Mouse (Mus musculus) kidney, adult 2 months (tissue): Measurements from ENCODE around the gene Fam187b. TPM values are rescaled to one million over a fixed set of nuclear protein-coding genes. Genes with fewer than 3 reads are reported as not detected.
"Not testable (repeated sequence)": the region's sequence is repeated elsewhere in the genome, so short reads cannot be mapped to it uniquely, and the experiment has no call there.

Experiments
- DNase-seq: peaks from one replicate; pipeline ENCODE4 v3.0.0; 2021
- H3K27ac ChIP-seq: fragments of 200-500 bp; 2 replicates; pipeline ENCODE4 v1.5.1; 2012; ENCODE audit warnings: low read depth, low read length, control low read depth, inconsistent platforms; ENCODE audit not compliant: insufficient read depth
- H3K27me3 ChIP-seq: fragments of 200-500 bp; replicated peaks from 2 replicates; pipeline ENCODE4 v1.6.1; 2012; ENCODE audit warnings: mild to moderate bottlenecking, moderate library complexity, low read length, inconsistent platforms; ENCODE audit not compliant: control insufficient read depth, insufficient read depth
- H3K36me3 ChIP-seq: fragments of 200-500 bp; 2 replicates; pipeline ENCODE4 v1.6.1; 2012; ENCODE audit warnings: mild to moderate bottlenecking, moderate library complexity, low read length, inconsistent platforms; ENCODE audit not compliant: control insufficient read depth, insufficient read depth
- H3K4me1 ChIP-seq: fragments of 200-500 bp; 2 replicates; pipeline ENCODE4 v1.6.1; 2011; ENCODE audit warnings: low read length; ENCODE audit not compliant: control insufficient read depth, insufficient read depth
- H3K4me3 ChIP-seq: fragments of 200-500 bp; 2 replicates; pipeline ENCODE4 v1.5.1; 2011; ENCODE audit warnings: mild to moderate bottlenecking, low read depth, low read length, control low read depth; ENCODE audit not compliant: insufficient read depth
- CTCF ChIP-seq: fragments of 200-500 bp; conservative IDR thresholded peaks from 2 replicates; pipeline ENCODE4 v1.5.1; 2011; ENCODE audit warnings: low read depth, mild to moderate bottlenecking, control low read depth, low read length, moderate library complexity, mixed read lengths; ENCODE audit not compliant: insufficient read depth, insufficient read length
- POLR2A ChIP-seq: fragments of 200-500 bp; IDR thresholded peaks from one replicate; pipeline ENCODE4 v1.6.1; 2011; ENCODE audit warnings: low read depth, low read length, control low read depth
- WGBS: fragments of 180-500 bp; shearing (Covaris S2); methylation state at CpG from one replicate; pipeline ENCODE4 v1.1.7; 2018; 5-methylcytosine and 5-hydroxymethylcytosine counted together
- polyA plus RNA-seq: library from polyadenylated mRNA; depleted of rRNA; stranded (reverse); fragments of >200 nt; gene quantifications from 2 replicates; pipeline ENCODE4 v1.2.3, GENCODE M21; 2012; rRNA removed

The Fam187b gene
- polyA plus RNA-seq = 9.1 and 12.7 TPM in 2 replicates

DNA sequence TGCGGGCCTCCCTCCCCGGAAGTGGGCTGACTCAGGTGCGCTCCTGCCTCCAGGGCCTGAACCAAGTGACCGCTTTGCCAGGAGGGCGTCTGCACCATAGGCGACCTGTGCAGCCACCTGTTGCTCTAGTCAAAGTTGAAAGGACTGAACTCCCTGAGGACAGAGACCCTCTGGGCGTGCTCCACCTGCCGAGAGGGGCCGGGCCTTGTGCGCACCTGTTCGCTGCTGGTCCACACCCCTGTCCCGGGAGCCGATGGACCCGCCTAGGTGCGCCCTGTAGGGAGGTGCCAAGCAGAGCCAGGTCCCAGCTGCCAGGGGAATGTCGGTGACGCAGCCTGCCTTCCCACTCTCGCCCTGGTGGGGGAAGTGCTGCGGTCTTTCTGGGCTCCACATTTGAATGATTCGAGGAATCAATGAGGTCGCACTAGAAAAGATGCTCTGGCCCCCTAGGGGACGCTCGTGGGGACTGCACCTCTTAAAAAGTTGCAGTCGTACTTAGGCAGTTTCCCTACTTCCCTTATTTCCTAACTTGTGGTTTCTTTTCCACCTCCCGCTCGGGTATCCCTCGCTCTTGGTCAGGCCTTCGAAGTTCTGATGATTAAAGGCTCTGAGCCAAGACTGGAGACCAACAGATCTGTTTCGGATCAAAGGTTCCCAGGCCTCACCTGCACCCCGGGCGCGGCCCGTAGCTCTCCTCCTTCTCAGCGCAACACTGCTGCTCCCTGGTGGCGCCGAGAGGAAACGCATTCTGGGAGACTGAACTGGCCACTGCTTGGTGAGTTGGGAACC is at the start of gene Fam187b:
Gene Fam187b, plus strand, starts transcription at position 290 of the 789 bp plus-strand sequence.
- Histone ChIP-seq H3K36me3 (no peaks in the 10 kb centered on the region), H3K27ac (peak within 1 kb of the TSS; percentile 96), H3K4me1 (peaks cover 8% of the 10 kb centered on the region; the same call in 1 of the 2 replicates), H3K4me3 (peak within 1 kb of the TSS; percentile 58), H3K27me3 (no peaks in the 10 kb centered on the region)
- peak; percentile 94 for DNase-seq
- TF ChIP-seq POLR2A (peak; percentile 44), CTCF (peak; percentile 85)
- 1% methylated on average over 37 of the region's 37 CpGs for WGBS

DNA sequence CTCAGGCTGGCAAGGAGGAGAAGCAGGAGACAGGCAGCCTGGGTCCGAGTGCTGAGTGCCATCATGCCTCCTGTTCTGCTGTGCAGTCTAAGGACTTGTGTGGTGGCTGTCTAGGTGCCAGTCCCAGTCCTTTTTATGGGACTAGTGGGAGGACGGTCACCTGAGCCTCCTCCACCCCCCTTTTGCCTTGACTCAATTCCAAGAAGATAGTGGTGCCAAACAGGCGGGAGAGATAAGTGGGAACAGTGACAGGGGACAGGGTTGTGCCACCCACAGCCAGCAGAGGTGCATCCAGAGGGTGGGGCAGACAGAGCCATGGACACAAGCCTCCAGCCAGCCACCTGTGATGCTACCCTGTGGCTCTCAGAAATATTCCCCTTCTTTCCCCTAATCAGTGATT is 49.5 kb upstream of the Fam187b start:
- Histone ChIP-seq H3K27ac (no peak overlapping the region), H3K27me3 (no peaks in the 10 kb centered on the region), H3K4me1 (no peaks in the 10 kb centered on the region), H3K4me3 (no peak overlapping the region), H3K36me3 (no peaks in the 10 kb centered on the region)
- WGBS = 57% methylated on average over 3 of the region's 3 CpGs
- DNase-seq = no peak
- TF ChIP-seq CTCF = no peak
- no peak for TF ChIP-seq POLR2A

DNA sequence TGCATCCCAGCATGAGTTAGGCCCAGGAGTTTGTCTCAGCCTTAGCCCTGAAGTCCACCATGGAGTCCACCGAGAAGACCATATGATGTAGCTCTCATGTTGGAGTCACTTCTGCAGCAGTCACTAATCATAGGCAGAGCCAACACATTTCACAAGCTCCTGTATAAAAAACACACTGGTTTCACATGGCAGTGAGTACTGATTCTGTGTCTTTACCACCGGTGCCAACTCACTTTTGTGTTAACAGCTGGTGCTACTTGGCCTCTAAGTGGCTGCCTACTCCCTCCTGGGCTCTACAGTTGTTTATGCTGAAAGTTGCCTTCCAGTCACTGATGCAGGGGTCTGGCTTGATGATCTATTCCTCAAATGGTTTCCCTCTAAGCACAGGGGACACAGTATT is 49.0 kb upstream of the Fam187b start, which contains the start of gene Hamp2:
Gene Hamp2, minus strand, starts transcription at position 101 of the 400 bp plus-strand sequence.
- 84% methylated on average over 2 of the region's 2 CpGs for WGBS
- not testable (repeated sequence) for H3K4me1 ChIP-seq, DNase-seq, H3K4me3 ChIP-seq, H3K36me3 ChIP-seq, H3K27ac ChIP-seq, H3K27me3 ChIP-seq

DNA sequence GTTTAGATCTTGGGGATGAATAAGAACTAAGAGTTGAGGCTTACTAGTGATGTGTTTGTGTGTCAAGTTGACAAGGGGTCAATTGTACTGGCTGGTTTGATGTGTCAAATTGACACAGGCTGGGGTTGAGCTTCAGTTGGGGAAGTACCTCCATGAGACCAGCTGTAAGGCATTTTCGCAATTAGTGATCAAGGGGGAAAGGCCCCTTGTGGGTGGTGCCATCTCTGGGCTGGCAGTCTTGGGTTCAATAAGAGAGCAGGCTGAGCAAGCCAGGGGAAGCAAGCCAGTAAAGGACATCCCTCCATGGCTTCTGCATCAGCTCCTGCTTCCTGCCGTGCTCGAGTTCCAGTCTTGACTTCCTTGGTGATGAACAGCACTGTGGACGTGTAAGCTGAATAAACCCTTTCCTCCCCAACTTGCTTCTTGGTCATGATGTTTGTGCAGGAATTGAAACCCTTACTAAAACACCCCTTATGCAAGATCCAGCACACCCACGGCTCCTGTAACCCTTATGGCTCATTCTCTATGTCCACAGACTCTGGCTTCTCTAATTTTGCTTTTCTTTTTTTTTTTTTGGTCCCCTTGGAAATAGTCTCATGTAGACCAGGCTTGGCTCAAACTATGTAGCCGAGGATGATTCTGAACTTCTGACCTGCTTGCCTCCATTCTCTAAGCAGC is 38.0 kb upstream of the Fam187b start:
- not testable (repeated sequence) for DNase-seq, H3K4me1 ChIP-seq, H3K36me3 ChIP-seq, H3K27me3 ChIP-seq, H3K4me3 ChIP-seq, H3K27ac ChIP-seq
- WGBS = 51% methylated on average over 6 of the region's 6 CpGs

DNA sequence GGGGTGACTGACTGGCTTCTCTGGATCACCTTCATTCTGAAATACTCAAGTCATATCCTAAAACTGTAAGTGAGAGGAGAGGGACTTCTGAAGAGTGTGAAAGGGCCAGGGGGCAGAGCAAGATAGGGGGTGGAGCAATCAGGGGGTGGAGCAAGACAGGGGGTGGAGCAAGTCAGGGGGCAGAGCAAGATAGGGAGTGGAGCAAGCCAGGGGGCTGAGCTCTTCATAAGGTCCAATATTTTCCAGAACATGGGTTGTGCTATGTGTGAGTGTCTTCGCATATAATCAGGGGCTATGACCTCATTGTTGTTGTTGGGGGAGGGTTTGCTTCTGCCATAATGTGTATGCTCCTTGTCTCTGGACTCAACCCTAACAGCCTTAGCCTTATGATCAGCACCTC is 33.5 kb upstream of the Fam187b start:
- H3K4me3 ChIP-seq, H3K27ac ChIP-seq, DNase-seq, H3K27me3 ChIP-seq, H3K4me1 ChIP-seq, H3K36me3 ChIP-seq: not testable (repeated sequence)
- 77% methylated on average over 1 of the region's 1 CpGs for WGBS

DNA sequence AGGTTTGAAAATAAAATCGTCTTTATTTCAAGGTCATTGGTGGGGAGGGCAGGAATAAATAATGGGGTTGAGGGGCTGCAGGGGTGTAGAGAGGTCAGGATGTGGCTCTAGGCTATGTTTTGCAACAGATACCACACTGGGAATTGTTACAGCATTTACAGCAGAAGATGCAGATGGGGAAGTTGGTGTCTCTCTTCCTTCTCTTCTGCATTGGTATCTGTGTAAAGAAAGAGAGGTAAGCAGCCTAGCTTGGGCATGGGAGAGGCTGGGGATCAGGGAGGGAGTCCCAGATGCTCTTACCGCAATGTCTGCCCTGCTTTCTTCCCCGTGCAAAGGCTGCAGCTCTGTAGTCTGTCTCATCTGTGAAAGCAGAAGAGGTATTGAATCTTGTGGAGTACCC is 31.2 kb upstream of the Fam187b start:
- WGBS = 46% methylated on average over 3 of the region's 3 CpGs
- H3K27ac ChIP-seq, H3K27me3 ChIP-seq, H3K36me3 ChIP-seq, H3K4me1 ChIP-seq, H3K4me3 ChIP-seq, DNase-seq: not testable (repeated sequence)

DNA sequence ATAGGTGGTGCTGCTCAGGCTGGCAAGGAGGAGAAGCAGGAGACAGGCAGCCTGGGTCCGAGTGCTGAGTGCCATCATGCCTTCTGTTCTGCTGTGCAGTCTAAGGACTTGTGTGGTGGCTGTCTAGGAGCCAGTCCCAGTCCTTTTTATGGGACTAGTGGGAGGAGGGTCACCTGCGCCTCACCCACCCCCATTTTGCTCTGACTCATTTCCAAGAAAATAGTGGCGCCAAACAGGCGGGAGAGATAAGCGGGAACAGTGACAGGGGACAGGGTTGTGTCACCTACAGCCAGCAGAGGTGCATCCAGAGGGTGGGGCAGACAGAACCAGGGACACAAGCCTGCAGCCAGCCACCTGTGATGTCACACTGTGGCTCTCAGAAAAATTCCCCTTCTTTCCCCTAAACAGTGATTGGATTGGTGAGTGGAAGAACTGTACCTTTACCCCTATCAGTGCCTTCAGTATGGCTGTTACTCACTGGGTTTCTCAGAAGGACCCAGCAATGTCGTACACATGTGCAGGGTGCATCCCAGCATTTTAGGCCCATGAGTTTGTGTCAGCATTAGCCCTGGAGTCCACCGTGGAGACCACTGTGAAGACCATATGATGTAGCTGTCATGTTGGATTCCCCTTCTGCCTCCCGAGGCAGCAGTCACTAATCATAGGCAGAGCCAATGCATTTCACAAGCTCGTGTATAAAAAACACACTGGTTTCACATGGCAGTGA is 29.5 kb upstream of the Fam187b start, which contains the start of gene Hamp:
Gene Hamp, minus strand, starts transcription at position 124 of the 727 bp plus-strand sequence.
- Histone ChIP-seq H3K4me1 (no peaks in the 10 kb centered on the region), H3K27me3 (no peaks in the 10 kb centered on the region), H3K27ac (no peak within 1 kb of the TSS), H3K36me3 (peaks cover 2% of the 10 kb centered on the region), H3K4me3 (no peak within 1 kb of the TSS)
- no peak for DNase-seq
- WGBS = 63% methylated on average over 9 of the region's 9 CpGs
- no peak for TF ChIP-seq CTCF
- no peak for TF ChIP-seq POLR2A

DNA sequence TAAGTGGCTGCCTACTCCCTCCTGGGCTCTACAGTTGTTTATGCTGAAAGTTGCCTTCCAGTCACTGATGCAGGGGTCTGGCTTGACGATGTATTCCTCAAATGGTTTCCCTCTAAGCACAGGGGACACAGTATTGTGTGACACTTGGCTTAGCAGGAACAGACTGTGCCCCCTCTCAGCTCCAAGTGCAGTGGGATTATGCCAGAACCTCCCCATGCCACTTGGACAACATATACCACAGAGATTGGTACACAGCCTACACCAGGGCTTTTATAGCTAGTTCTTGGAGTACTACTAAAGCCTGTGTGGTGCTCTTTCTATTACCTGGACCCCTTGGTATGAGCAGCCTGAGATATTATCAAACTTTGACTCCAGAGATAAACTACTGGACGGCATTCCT is 28.9 kb upstream of the Fam187b start:
- H3K36me3 ChIP-seq, H3K27ac ChIP-seq, H3K4me1 ChIP-seq, H3K4me3 ChIP-seq, DNase-seq, H3K27me3 ChIP-seq: not testable (repeated sequence)
- 71% methylated on average over 2 of the region's 2 CpGs for WGBS

DNA sequence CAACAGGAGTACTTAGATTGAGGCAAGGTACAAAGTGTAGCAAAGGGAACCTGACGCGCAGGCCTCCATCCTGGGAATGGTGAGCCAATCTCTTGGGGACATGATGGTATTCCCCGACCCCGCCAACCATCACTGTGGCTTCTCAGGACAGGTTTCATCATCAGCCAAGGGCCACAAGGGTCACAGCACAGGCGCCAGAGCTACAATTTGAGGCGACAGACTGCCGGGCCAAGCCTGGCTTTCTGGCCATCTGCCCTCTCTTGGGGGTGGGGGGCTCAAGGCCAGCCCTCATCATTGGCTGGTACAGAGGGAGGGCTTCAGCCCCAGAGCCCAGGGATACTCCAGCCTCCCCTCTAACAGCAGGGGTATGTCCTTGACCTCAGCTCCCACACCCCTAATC is 28.1 kb upstream of the Fam187b start:
- not testable (repeated sequence) for H3K36me3 ChIP-seq, H3K4me1 ChIP-seq, H3K27ac ChIP-seq, H3K4me3 ChIP-seq, DNase-seq, H3K27me3 ChIP-seq
- WGBS = 83% methylated on average over 7 of the region's 7 CpGs
